Mouse (Mus musculus) E14TG2a.4 (cell line): ENCODE measurements around the gene Adamts18.

Experiments
- CTCF ChIP-seq: conservative IDR thresholded peaks from 2 replicates; pipeline ENCODE4 v1.5.1; 2014; ENCODE audit warnings: low read length
- NANOG ChIP-seq: IDR thresholded peaks from 2 replicates; pipeline ENCODE4 v1.6.1; 2014; ENCODE audit warnings: borderline replicate concordance, low read length, mixed read lengths
- POU5F1 ChIP-seq: IDR thresholded peaks from 2 replicates; pipeline ENCODE4 v1.6.1; 2014; ENCODE audit warnings: low read length, borderline replicate concordance

DNA sequence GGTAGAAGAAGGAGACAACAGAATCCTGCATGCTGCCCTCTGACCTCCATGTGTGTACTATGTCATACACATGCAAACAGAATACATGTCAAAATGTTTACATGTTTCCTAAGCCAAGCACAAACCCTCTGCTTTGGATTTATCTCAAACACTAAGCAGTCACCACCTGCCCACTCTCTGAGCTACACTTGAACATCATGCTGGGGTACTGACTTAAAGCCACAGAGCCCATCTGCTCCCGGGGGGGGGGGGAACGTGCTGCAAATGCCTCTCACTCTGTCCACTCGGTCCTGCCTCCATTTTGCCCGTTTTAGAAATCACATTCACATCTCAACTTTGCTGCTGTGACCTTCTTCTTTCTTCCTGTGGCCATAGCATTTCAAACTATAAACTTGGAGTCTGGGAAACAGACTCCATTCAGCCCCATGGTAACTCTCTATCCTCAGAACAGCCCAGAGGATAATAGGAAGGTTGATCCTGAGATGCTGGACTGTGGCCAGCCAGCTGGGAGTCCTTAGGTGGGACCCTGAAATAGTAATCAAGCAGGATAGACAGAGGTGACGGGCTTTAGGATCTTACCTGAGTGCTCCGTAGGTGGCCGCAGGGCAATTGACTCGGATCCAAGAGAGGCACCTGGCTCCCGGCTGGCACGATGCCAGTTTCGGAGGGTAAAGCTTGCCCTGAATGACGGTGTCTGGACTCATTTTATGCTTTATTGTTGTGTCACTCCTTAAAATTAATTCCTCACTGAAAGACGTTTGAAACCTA, 17.0 kb upstream of the Adamts18 start:
- TF ChIP-seq CTCF (no peak), POU5F1 (no peak), NANOG (no peak)
